In genomic region chr9:62353784-62354183, GRCm38 (mm10) we compare ENCODE assay signal across 11 mouse cellular contexts. TPM values are rescaled to one million over a fixed set of nuclear protein-coding genes. Genes with fewer than 3 reads are reported as not detected.
DNase-seq lines count a peak whose midpoint lies in the region; ATAC-seq and TF ChIP-seq lines count a peak whose summit lies in the region.
"Had no signal": no experiment of that assay in that cellular context is flagged by ENCODE, and none has a peak within 500 bp of the region (broad histone marks: within the 10 kb centered on the region; RNA-seq: fewer than 3 reads in every experiment).

No protein-coding gene starts in this region.

- dilution Hi-C loops in CH12.LX (cut with MboI; ENCODE audit: extremely low pct_ligation_motif_present, extremely low pct_unique_long_range_greater_than_20kb, low sequenced_read_pairs): no loop called here

- H3K9me3 ChIP-seq in CH12.LX (replicated peaks; ENCODE audit: low read length): no peaks in the 10 kb centered on the region
- no peaks in the 10 kb centered on the region for H3K9me3 ChIP-seq in embryonic facial prominence, embryonic 14.5 days (ENCODE audit: control insufficient read depth, low read length)
- H3K9me3 ChIP-seq: hindbrain, embryonic 12.5 days had no signal

- peak overlapping the region; percentile 59 for H3K9ac ChIP-seq in CH12.LX (ENCODE audit: insufficient read depth, low read depth)
- no peak overlapping the region for H3K9ac ChIP-seq in embryonic facial prominence, embryonic 14.5 days (ENCODE audit: low read depth, low read length)
- H3K9ac ChIP-seq: hindbrain, embryonic 12.5 days; lung, embryonic 14.5 days had no signal

- no peak overlapping the region for H3ac ChIP-seq in C2C12 (ENCODE audit: control insufficient read depth, insufficient read length, low read depth)

- H3K4me3 ChIP-seq in C2C12 (ENCODE audit: insufficient read depth, poor library complexity, severe bottlenecking) (no peak overlapping the region), CH12.LX (replicated peaks in 1 of 3; ENCODE audit: low read depth in 2 of 3, low read length in 2 of 3, poor library complexity in 1 of 3) (no peak overlapping the region)
- no peak overlapping the region for H3K4me3 ChIP-seq in embryonic facial prominence, embryonic 14.5 days (ENCODE audit: low read depth, low read length)
- H3K4me3 ChIP-seq: hindbrain, embryonic 12.5 days had no signal

- peaks cover 40% of the 10 kb centered on the region for H3K79me3 ChIP-seq in C2C12 (ENCODE audit: low read depth)

- 0 out of 2 replicates have a peak, but pooled peaks have one; percentile 48 for ATAC-seq in embryonic facial prominence, embryonic 14.5 days (ENCODE audit: low read depth)
- peak; percentile 90 for ATAC-seq in megakaryocyte, adult 5-6 weeks (ENCODE audit: poor library complexity, severe bottlenecking)

- H3K27me3 ChIP-seq in C2C12 (ENCODE audit: control insufficient read depth, insufficient read depth, insufficient read length) (no peaks in the 10 kb centered on the region), CH12.LX (replicated peaks) (no peaks in the 10 kb centered on the region)
- no peaks in the 10 kb centered on the region for H3K27me3 ChIP-seq in embryonic facial prominence, embryonic 14.5 days (replicated peaks; ENCODE audit: control insufficient read depth, insufficient read depth, low read length)
- H3K27me3 ChIP-seq: hindbrain, embryonic 12.5 days had no signal

- no peak; the same call in none of the 2 replicates for TF ChIP-seq POLR2A in CH12.LX (IDR thresholded peaks at IDR 0.05; ENCODE audit: low read depth, low read length)

- intact Hi-C loops in gastrocnemius, postnatal 36 days (cut with DNase I): no loop called here

- peak overlapping the region; percentile 95 for H3K27ac ChIP-seq in CH12.LX (ENCODE audit: insufficient read depth, low read depth)
- H3K27ac ChIP-seq in embryonic facial prominence, embryonic 14.5 days (replicated peaks; ENCODE audit: low read depth, low read length): no peak overlapping the region
- H3K27ac ChIP-seq: hindbrain, embryonic 12.5 days had no signal

- TF ChIP-seq EP300 in CH12.LX (IDR thresholded peaks at IDR 0.05; ENCODE audit: low read length): peak; percentile 98

- peak overlapping the region; percentile 59 for H3K4me2 ChIP-seq in CH12.LX (ENCODE audit: insufficient read depth, low read depth, poor library complexity, severe bottlenecking)
- no peak overlapping the region for H3K4me2 ChIP-seq in embryonic facial prominence, embryonic 14.5 days (ENCODE audit: low read depth, low read length)
- H3K4me2 ChIP-seq: hindbrain, embryonic 12.5 days; lung, embryonic 14.5 days had no signal

- no peak; the same call in 1 of the 2 replicates for TF ChIP-seq RAD21 in CH12.LX (IDR thresholded peaks at IDR 0.05; ENCODE audit: low read depth, low read length)

- in situ Hi-C loops in CH12.LX (cut with MboI; ENCODE audit: low pct_ligation_motif_present, low pct_unique_long_range_greater_than_20kb, low sequenced_read_pairs): no loop called here

- 46% methylated on average over 7 of the region's 7 CpGs for WGBS in embryonic facial prominence, embryonic 14.5 days

- peak; percentile 93 for DNase-seq in CH12.LX (ENCODE audit: extremely low read depth)
- DNase-seq in embryonic facial prominence, embryonic 14.5 days (ENCODE audit: low spot score): peak; percentile 60
- DNase-seq in frontal cortex, postnatal 10 days (ENCODE audit: low spot score in 2 of 2): no peak
- DNase-seq in gastrocnemius, postnatal 36 days: no peak
- no peak for DNase-seq in urinary bladder, postnatal 10 days (ENCODE audit: low spot score)
- DNase-seq: adrenal gland, postnatal 36 days; embryo, embryonic 11 days; lung, embryonic 14.5 days had no signal

- TF ChIP-seq CTCF in C2C12 (IDR thresholded peaks at IDR 0.05; ENCODE audit: control insufficient read depth, insufficient read depth, insufficient read length): no peak
- TF ChIP-seq CTCF in CH12.LX (conservative IDR thresholded peaks at IDR 0.05 in 1 of 2, IDR thresholded peaks at IDR 0.05 in 1 of 2; ENCODE audit: low read depth in 2 of 2, low read length in 2 of 2): no peak

- peaks cover 60 to 93% of the 10 kb centered on the region in 2 experiments for H3K4me1 ChIP-seq in CH12.LX (ENCODE audit: control insufficient read depth in 1 of 2, insufficient read depth in 2 of 2)
- H3K4me1 ChIP-seq in embryonic facial prominence, embryonic 14.5 days (ENCODE audit: control insufficient read depth, insufficient read depth, low read length): peaks cover 15% of the 10 kb centered on the region

- H3K79me2 ChIP-seq in C2C12 (ENCODE audit: control insufficient read depth, insufficient read depth): peaks cover 80% of the 10 kb centered on the region
- H3K79me2 ChIP-seq in CH12.LX (replicated peaks; ENCODE audit: control insufficient read depth, extremely low read depth, insufficient read depth, poor library complexity, severe bottlenecking): peaks cover 94% of the 10 kb centered on the region

- H3K36me3 ChIP-seq in C2C12 (ENCODE audit: control insufficient read depth, insufficient read depth) (peaks cover 4% of the 10 kb centered on the region), CH12.LX (replicated peaks in 1 of 2; ENCODE audit: control insufficient read depth in 1 of 2, insufficient read depth in 1 of 2, low read length in 1 of 2) (peaks cover 24 to 73% of the 10 kb centered on the region in 2 experiments)
- H3K36me3 ChIP-seq in embryonic facial prominence, embryonic 14.5 days (ENCODE audit: control insufficient read depth, insufficient read depth, low read length): peaks cover 16% of the 10 kb centered on the region
- H3K36me3 ChIP-seq: hindbrain, embryonic 12.5 days had no signal

TF ChIP-seq in C2C12, 6 proteins besides CTCF, POLR2A, EP300 and RAD21:
- TF ChIP-seq CEBPB (IDR thresholded peaks at IDR 0.05; ENCODE audit: low read depth) (no peak), MYOG (IDR thresholded peaks at IDR 0.05; ENCODE audit: control insufficient read depth, extremely low read depth, insufficient read length) (no peak), USF1 (IDR thresholded peaks at IDR 0.05; ENCODE audit: low read depth) (peak; percentile 15), FOSL1 (IDR thresholded peaks at IDR 0.05; ENCODE audit: insufficient read depth, low read length, poor library complexity, severe bottlenecking) (peak; percentile 66), MYOD1 (IDR thresholded peaks at IDR 0.05; ENCODE audit: control insufficient read depth, insufficient read length, low read depth) (no peak), MAX (IDR thresholded peaks at IDR 0.05) (peak; percentile 59)

TF ChIP-seq in CH12.LX, 34 proteins besides CTCF, POLR2A, EP300 and RAD21 (continues in another document):
- TF ChIP-seq BHLHE40 (IDR thresholded peaks at IDR 0.05; ENCODE audit: low read depth, low read length) (peak; percentile 93), CHD1 (IDR thresholded peaks at IDR 0.05; ENCODE audit: low read depth, low read length) (no peak), TCF12 (IDR thresholded peaks at IDR 0.05; ENCODE audit: low read depth, low read length) (peak; percentile 98), SIN3A (IDR thresholded peaks at IDR 0.05; ENCODE audit: low read length) (peak; percentile 92), CHD2 (IDR thresholded peaks at IDR 0.05; ENCODE audit: low read length) (peak; percentile 75), MYC (IDR thresholded peaks at IDR 0.05; ENCODE audit: low read depth, low read length) (peak; percentile 85), IRF4 (IDR thresholded peaks at IDR 0.05; ENCODE audit: low read depth, low read length) (peak; percentile 94), JUN (IDR thresholded peaks at IDR 0.05; ENCODE audit: insufficient read depth, low read depth, low read length) (peak; percentile 78), ZNF384 (IDR thresholded peaks at IDR 0.05; ENCODE audit: low read depth, low read length) (no peak), UBTF (IDR thresholded peaks at IDR 0.05; ENCODE audit: low read depth, low read length) (no peak), MXI1 (IDR thresholded peaks at IDR 0.05; ENCODE audit: low read depth, low read length) (peak; percentile 91), JUND (conservative IDR thresholded peaks at IDR 0.05; ENCODE audit: low read depth, low read length) (peak; percentile 79), SMC3 (IDR thresholded peaks at IDR 0.05; ENCODE audit: low read depth, low read length) (no peak; the same call in 1 of the 2 replicates), MEF2A (IDR thresholded peaks at IDR 0.05; ENCODE audit: borderline replicate concordance, low read depth, low read length) (peak; percentile 92), NRF1 (IDR thresholded peaks at IDR 0.05; ENCODE audit: low read depth, low read length) (no peak), MAX (IDR thresholded peaks at IDR 0.05; ENCODE audit: low read length) (peak; percentile 88), MAFK (IDR thresholded peaks at IDR 0.05; ENCODE audit: insufficient replicate concordance, low read length) (peak; percentile 78), GABPA (IDR thresholded peaks at IDR 0.05; ENCODE audit: insufficient replicate concordance, low read depth, low read length) (no peak), ZMIZ1 (IDR thresholded peaks at IDR 0.05; ENCODE audit: low read depth, low read length) (no peak; the same call in 1 of the 2 replicates), RCOR1 (conservative IDR thresholded peaks at IDR 0.05; ENCODE audit: low read depth, low read length) (no peak; the same call in 1 of the 2 replicates), NELFE (IDR thresholded peaks at IDR 0.05; ENCODE audit: low read depth, low read length) (0 out of 2 replicates have a peak, but pooled peaks have one; percentile 23), HCFC1 (IDR thresholded peaks at IDR 0.05; ENCODE audit: low read depth, low read length) (no peak), USF2 (conservative IDR thresholded peaks at IDR 0.05; ENCODE audit: low read depth, low read length) (no peak), ELF1 (IDR thresholded peaks at IDR 0.05; ENCODE audit: low read depth, low read length) (no peak), E2F4 (IDR thresholded peaks at IDR 0.05; ENCODE audit: insufficient replicate concordance, low read depth, low read length) (no peak), PAX5 (IDR thresholded peaks at IDR 0.05; ENCODE audit: low read length) (no peak), MAZ (IDR thresholded peaks at IDR 0.05; ENCODE audit: low read depth, low read length) (peak; percentile 94), KAT2A (IDR thresholded peaks at IDR 0.05; ENCODE audit: insufficient replicate concordance, low read length) (0 out of 2 replicates have a peak, but pooled peaks have one; percentile 49)

RNA-seq across cellular contexts. Expression of gene Anp32a, which starts 12.7 kb away (rescaled TPM):
- polyA plus RNA-seq in C2C12 (2012; fragmentation: generic; extraction: Trizol): 100.0 TPM
- 585 and 608 TPM in 2 replicates for total RNA-seq in CH12.LX (2012; rRNA removed)
- 809 and 869 TPM in 2 replicates for total RNA-seq in CH12.LX (2014; rRNA removed)
- polyA plus RNA-seq in CH12.LX (2012; ENCODE audit: insufficient read length, low read depth): 1,207 and 1,391 TPM in 2 replicates
- 107 and 112 TPM in 2 replicates for polyA plus RNA-seq in embryonic facial prominence, embryonic 14.5 days (2014; fragmentation: Nextera tagmentation; extraction: Ambion mirVana)
- total RNA-seq in megakaryocyte, adult 5-6 weeks (2015): 257 and 275 TPM in 2 replicates
- total RNA-seq in megakaryocyte, adult 5-6 weeks (2017): 587 and 621 TPM in 2 replicates
- total RNA-seq in gastrocnemius, postnatal 36 days (2021): 10 to 100 TPM; 60.8 to 62.9 TPM

Comparison
In these comparisons a context has a peak if more than half of its experiments do, and no peak if none do; other contexts are left out.
1. DNase-seq: peak in CH12.LX (single experiment) and embryonic facial prominence, embryonic 14.5 days (single experiment); none in frontal cortex, postnatal 10 days (0 of 2), gastrocnemius, postnatal 36 days (0 of 2) and urinary bladder, postnatal 10 days (single experiment).
2. RNA of gene Anp32a, which starts 12.7 kb away (total RNA-seq): 585 to 869 TPM in CH12.LX and 257 to 621 TPM in megakaryocyte, adult 5-6 weeks; 60.8 to 62.9 TPM in gastrocnemius, postnatal 36 days; every median in the first group is over 4 times any median in the second.